Mouse (Mus musculus): ENCODE measurements around the gene Dusp14.

The Dusp14 gene

GRCm38 (mm10) chr11:84069034-84069370, at the start of gene Dusp14:
Gene Dusp14 (minus strand): TSS chr11:84069261.
- no peak for DNase-seq (ENCODE audit: low spot score)

- no peak for DNase-seq (ENCODE audit: low spot score)
These were observed 48.4 kb upstream of the Dusp14 start for GRCm38 (mm10) chr11:84117431-84117830.

GRCm38 (mm10) chr11:84116221-84116620, 47.2 kb upstream of the Dusp14 start:
- DNase-seq (ENCODE audit: low spot score) = no peak

- no peak for DNase-seq (ENCODE audit: low spot score)
These were observed 46.6 kb upstream of the Dusp14 start for GRCm38 (mm10) chr11:84115646-84116045.

GRCm38 (mm10) chr11:84113623-84114022, 44.6 kb upstream of the Dusp14 start:
- DNase-seq (ENCODE audit: low spot score) = no peak

GRCm38 (mm10) chr11:84107137-84107536, 38.1 kb upstream of the Dusp14 start:
- DNase-seq (ENCODE audit: low spot score) = no peak

- DNase-seq (ENCODE audit: low spot score) = no peak
These were observed 35.0 kb upstream of the Dusp14 start for GRCm38 (mm10) chr11:84104036-84104435.

GRCm38 (mm10) chr11:84101182-84101581, 32.1 kb upstream of the Dusp14 start:
- DNase-seq (ENCODE audit: low spot score) = no peak

GRCm38 (mm10) chr11:84097251-84097998, 28.4 kb upstream of the Dusp14 start:
- no peak for DNase-seq (ENCODE audit: low spot score)

GRCm38 (mm10) chr11:84095084-84095483, 26.0 kb upstream of the Dusp14 start:
- DNase-seq (ENCODE audit: low spot score) = no peak

- DNase-seq (ENCODE audit: low spot score) = no peak
These were observed 21.5 kb upstream of the Dusp14 start for GRCm38 (mm10) chr11:84090572-84090971.

- DNase-seq (ENCODE audit: low spot score) = no peak
These were observed 12.8 kb upstream of the Dusp14 start for GRCm38 (mm10) chr11:84081901-84082300.

- no peak for DNase-seq (ENCODE audit: low spot score)
These were observed 11.3 kb upstream of the Dusp14 start for GRCm38 (mm10) chr11:84080327-84080726.

GRCm38 (mm10) chr11:84079887-84080286, 10.8 kb upstream of the Dusp14 start:
- DNase-seq (ENCODE audit: low spot score) = no peak

- no peak for DNase-seq (ENCODE audit: low spot score)
These were observed 10.3 kb upstream of the Dusp14 start for GRCm38 (mm10) chr11:84079361-84079760.

- no peak for DNase-seq (ENCODE audit: low spot score)
These were observed 9.5 kb upstream of the Dusp14 start for GRCm38 (mm10) chr11:84078601-84079000.

- no peak for DNase-seq (ENCODE audit: low spot score)
These were observed 7.9 kb upstream of the Dusp14 start for GRCm38 (mm10) chr11:84077008-84077407.

GRCm38 (mm10) chr11:84073816-84074764, 5.0 kb upstream of the Dusp14 start:
- DNase-seq (ENCODE audit: low spot score) = no peak

- DNase-seq (ENCODE audit: low spot score) = no peak
These were observed 4.0 kb upstream of the Dusp14 start for GRCm38 (mm10) chr11:84072904-84073651.

- peak; percentile 59 for DNase-seq (ENCODE audit: low spot score)
These were observed 649 bp downstream of the Dusp14 start for GRCm38 (mm10) chr11:84068191-84069033.

- DNase-seq (ENCODE audit: low spot score) = no peak
These were observed 1.3 kb downstream of the Dusp14 start for GRCm38 (mm10) chr11:84067720-84068190.
